Mouse (Mus musculus) bone marrow, adult 2 months (tissue): Measurements from ENCODE around the gene Hhat. TPM values are rescaled to one million over a fixed set of nuclear protein-coding genes. Genes with fewer than 3 reads are reported as not detected.
A peak's percentile ranks its signal among the peaks of the same experiment; 100 is the strongest.

Experiments
- H3K27ac ChIP-seq: fragments of 200-500 bp; 2 replicates; pipeline ENCODE4 v1.5.1; 2012; ENCODE audit warnings: low read depth, mild to moderate bottlenecking, control low read depth, inconsistent platforms, low read length; ENCODE audit not compliant: control insufficient read depth, poor library complexity, insufficient read depth
- H3K4me1 ChIP-seq: fragments of 200-500 bp; 2 replicates; pipeline ENCODE4 v1.6.1; 2011; ENCODE audit warnings: low read length; ENCODE audit not compliant: control insufficient read depth, insufficient read depth
- H3K4me3 ChIP-seq: fragments of 200-500 bp; replicated peaks from 2 replicates; pipeline ENCODE3; 2011; ENCODE audit warnings: mild to moderate bottlenecking, low read depth, low read length, control low read depth; ENCODE audit not compliant: control insufficient read depth
- CTCF ChIP-seq: fragments of 200-500 bp; IDR thresholded peaks from 2 replicates; pipeline ENCODE4 v1.5.1; 2011; ENCODE audit warnings: low read length, control low read depth; ENCODE audit not compliant: control insufficient read depth, insufficient read depth
- POLR2A ChIP-seq: fragments of 200-500 bp; IDR thresholded peaks from 2 replicates; pipeline ENCODE4 v1.6.1; 2011; ENCODE audit warnings: low read depth, mild to moderate bottlenecking, control low read depth, low read length, borderline replicate concordance; ENCODE audit not compliant: control insufficient read depth
- whole genome bisulfite sequencing: fragments of 180-500 bp; shearing (Covaris S2); methylation state at CpG from one replicate; pipeline ENCODE4 v1.1.7; 2018; 5-methylcytosine and 5-hydroxymethylcytosine counted together
- polyA plus RNA-seq: library from polyadenylated mRNA; stranded (reverse); fragments of >200 nt; gene quantifications from 2 replicates; pipeline ENCODE4 v1.2.4, GENCODE M21; 2011; ENCODE audit warnings: low replicate concordance; ENCODE audit not compliant: missing spikeins, insufficient read depth, insufficient read length

Gene Hhat
- polyA plus RNA-seq, 1 experiment, result 1.4 TPM

DNA sequence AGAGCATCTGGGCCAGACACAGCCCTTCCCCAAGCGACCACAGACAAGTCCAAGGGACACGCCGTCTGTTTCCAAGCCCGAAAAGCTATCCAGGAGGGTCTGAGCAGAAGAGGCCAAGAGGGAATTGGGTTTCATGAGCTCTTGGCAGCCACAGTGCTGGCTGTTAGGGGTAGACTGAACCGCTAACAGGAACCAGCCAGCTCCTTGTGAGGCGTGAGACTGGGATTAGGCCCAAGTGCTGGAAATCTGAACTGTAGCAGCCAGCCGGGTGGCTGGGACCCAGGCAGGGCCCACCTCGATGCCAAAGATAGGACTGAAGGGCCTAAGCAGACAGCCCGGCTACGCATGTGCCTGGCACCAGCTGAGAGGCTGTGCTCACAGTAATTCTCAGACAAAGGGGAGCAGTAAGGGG lies 18.1 kb upstream of the Hhat start:
- no peak overlapping the region for H3K27ac ChIP-seq
- TF ChIP-seq CTCF (no peak), POLR2A (no peak)
- no peak overlapping the region for H3K4me3 ChIP-seq
- H3K4me1 ChIP-seq, result no peaks in the 10 kb centered on the region
- WGBS, result 82% methylated on average over 10 of the region's 10 CpGs

DNA sequence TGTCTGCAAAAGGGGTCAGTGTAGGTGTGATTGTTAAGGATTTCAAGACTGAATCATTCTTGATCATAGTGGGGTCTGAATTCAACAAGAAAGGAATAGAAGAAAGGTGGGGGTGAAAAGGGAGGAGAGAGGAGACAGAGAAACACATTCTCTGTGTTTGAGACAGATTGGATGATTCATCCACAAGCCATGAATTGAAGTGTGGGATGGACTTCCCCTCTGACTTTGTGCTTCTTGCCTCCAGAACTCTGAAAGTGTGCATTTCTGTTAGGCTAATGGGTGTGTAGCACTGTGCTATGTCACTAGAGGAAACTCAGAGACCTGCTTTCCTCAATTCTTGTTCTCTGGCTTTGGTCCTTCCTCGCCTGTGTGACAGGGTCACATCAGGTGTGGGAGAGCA lies 15.2 kb upstream of the Hhat start:
- TF ChIP-seq CTCF, result no peak
- no peak for TF ChIP-seq POLR2A
- WGBS, result 83% methylated on average over 1 of the region's 1 CpGs

DNA sequence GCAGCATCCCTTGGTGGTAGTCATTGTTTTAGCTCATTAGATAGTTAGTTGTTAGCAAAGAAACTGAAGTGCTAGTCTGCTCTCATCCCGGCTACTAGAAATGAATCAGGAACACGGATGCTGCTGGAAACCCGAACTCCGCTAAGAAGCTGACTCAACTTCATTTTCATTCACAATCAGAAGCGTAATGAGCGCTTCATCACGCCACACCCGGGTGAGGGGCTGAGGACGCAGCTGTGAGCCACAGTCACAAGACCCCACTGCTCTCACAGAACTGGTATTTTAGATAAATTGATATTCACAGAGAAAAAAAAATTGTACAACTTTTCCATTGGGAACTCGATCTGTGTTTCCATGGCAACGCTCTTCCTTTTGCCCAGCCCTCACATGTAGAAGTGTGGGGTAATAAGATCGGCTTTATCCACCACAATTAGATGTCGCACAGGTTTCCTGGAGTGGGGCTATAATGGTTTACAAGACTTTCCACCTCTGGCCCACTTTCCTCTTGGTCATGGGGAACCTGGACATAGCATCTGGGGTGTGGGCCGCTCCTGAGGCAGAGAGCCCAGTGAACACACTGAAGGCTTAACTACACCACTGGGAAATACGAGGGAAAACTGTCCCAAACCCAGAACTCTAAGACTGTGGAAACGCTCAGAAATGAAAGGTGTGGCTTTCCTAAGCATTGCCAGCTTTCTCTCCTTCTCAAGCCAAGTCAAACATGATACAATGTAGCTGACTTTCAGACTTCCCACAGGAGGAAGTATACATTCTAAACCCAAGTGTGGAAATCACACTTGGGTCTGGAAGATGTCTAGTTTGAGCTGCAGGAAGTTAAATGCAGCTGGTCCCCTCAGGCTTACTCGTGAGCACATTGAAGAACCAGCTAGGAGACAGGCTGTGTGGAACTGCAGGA lies 14.3 kb upstream of the Hhat start:
- WGBS, result 74% methylated on average over 17 of the region's 17 CpGs
- no peak overlapping the region for H3K4me3 ChIP-seq
- no peak overlapping the region for H3K27ac ChIP-seq
- TF ChIP-seq CTCF (no peak), POLR2A (no peak)
- no peaks in the 10 kb centered on the region for H3K4me1 ChIP-seq

More for the DNA sequence above, 15.2 kb upstream of the Hhat start:
- no peaks in the 10 kb centered on the region for H3K4me1 ChIP-seq
- H3K4me3 ChIP-seq, result no peak overlapping the region
- H3K27ac ChIP-seq, result no peak overlapping the region

DNA sequence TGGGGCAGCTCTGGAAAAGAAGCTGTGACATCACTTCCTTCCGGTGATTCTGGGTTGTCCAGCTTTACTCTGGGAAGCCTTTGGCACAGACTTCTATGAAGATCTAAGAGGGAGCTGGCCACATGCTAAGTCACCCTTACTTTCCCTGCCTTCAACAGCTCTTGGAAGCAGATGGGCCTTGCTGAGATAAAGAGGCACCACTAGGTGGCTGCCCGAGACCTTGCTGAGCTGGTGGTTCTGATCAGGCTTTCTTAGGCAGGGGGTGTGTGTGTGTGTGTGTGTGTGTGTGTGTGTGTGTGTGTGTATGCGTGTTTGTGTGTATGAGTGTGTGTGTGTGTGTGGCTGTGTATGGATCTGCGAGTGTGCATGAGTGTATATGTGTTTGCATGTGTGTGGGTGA lies 13.4 kb upstream of the Hhat start:
- no peaks in the 10 kb centered on the region for H3K4me1 ChIP-seq
- TF ChIP-seq CTCF (peak; percentile 40; the same call in 1 of the 2 replicates), POLR2A (no peak)
- no peak overlapping the region for H3K27ac ChIP-seq
- H3K4me3 ChIP-seq, result no peak overlapping the region
- WGBS, result 46% methylated on average over 4 of the region's 4 CpGs

DNA sequence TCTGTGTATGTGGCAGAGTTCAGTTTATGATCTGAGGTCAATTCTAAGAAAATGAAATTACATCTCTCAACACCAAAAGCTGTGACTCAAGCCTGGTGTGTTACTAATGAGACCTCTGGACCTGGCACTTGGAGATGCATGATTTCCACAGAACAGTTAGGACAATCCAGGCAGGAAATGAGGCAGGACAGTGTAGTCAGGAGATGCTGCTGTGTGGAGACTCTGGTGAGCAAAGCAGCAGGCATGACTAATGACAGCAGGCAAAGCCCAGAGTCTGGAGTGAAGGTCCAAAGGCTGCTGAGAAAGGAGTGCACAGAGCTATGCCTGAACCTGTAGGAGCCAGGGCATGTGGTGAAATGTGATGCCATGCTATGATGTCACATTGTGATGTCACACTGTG lies 10.2 kb upstream of the Hhat start:
- Histone ChIP-seq H3K4me1 (no peaks in the 10 kb centered on the region), H3K4me3 (no peak overlapping the region), H3K27ac (no peak overlapping the region)
- TF ChIP-seq CTCF, result no peak
- TF ChIP-seq POLR2A, result no peak

DNA sequence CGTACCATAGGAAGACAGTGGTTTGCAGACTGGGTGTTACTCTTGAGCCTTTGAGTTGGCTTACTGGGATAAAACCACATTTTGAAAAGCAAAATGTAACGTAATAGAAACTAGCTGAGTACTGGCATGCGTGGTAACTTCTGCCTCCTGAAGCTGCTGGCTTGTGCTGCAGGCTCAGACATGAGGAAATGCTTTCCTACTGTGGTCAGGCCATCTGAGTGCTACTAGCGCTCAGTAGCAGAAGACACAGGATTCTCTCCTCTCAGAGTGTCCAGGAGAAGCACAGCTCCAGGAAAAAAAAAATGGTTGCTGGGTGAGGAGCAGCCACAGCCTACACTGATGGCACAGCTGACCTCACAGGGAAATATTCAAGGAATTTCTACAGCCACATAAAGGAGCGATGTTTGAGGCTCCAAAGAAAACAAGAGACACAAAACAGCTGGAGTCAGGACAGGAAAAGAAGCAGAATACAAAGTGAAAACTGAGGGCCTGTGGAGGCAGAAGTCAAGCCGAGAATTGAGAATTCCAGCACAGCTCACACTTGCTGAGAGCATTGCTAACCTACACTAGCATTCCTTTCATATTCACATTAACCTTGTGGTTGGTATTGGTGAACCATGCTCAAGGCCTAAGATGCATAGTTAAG lies 8.0 kb upstream of the Hhat start:
- H3K4me3 ChIP-seq, result no peak overlapping the region
- no peak for TF ChIP-seq CTCF
- no peak for TF ChIP-seq POLR2A
- H3K27ac ChIP-seq, result no peak overlapping the region
- H3K4me1 ChIP-seq, result no peaks in the 10 kb centered on the region
- 19% methylated on average over 6 of the region's 6 CpGs for WGBS

DNA sequence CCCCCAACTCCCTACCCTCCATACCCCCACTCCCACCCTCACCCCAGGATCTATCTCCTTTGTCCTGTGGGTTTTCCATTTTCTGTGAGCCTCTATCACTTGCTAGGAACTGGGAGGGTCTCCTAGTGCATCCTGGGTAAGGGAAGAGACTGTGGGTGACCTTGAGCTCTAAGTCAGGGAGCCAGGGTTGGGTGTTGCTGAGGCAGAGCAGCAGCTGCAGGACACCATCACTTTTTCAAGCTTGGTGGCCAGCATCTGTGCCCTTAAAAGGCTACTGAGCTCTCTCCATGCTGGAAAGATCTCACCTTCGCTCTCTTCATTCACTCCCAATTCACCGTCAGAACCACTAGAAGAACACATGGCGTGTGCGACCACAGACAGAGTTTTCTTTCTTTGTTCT lies 7.2 kb upstream of the Hhat start:
- Histone ChIP-seq H3K4me3 (no peak overlapping the region), H3K27ac (no peak overlapping the region), H3K4me1 (no peaks in the 10 kb centered on the region)
- TF ChIP-seq CTCF, result no peak
- TF ChIP-seq POLR2A, result no peak
- WGBS, result 71% methylated on average over 4 of the region's 4 CpGs

DNA sequence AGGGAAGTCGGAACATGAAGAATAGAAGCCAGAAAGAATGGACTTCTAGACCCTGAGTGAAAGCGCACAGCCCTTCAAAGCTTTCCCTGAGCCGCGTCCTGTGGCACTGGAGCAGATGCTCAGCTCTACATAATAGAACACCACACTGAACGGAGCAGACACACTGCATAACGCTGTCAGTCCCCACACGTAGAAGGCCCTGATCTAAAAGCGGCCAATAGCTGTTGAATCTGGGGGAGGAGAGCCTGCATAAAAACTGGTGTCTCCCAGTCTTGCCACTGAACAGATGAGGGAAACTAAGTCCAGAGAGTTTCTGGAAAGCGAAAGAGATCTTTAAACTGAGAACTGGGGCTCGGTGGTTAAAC lies 911 bp downstream of the Hhat start:
- 17% methylated on average over 10 of the region's 10 CpGs for WGBS
- H3K4me3 ChIP-seq, result peak overlapping the region; percentile 78
- no peak for TF ChIP-seq CTCF
- TF ChIP-seq POLR2A, result no peak
- peak overlapping the region; percentile 86 for H3K27ac ChIP-seq
- no peaks in the 10 kb centered on the region for H3K4me1 ChIP-seq
